In the genomic region with DNA sequence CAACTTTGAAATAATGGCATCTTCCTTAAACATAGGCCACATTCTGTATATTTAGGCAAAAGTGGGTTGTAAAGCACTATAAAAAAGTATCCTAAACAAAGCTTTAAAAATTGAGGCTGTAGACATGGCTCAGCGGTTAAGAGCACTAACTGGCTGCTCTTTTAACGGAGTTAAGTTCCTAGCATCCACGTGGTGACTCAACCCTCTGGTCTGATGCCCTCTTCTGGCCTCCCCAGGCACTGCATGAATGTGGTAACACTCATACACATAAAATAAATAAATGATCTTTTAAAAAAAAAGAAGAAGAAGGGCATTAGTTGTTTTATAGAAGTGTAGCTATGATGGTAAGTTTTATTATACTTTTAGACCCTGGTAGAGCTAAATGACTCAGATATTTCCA, we compare ENCODE assay signal across 8 mouse cellular contexts. TPM values are rescaled to one million over a fixed set of nuclear protein-coding genes. Genes with fewer than 3 reads are reported as not detected.
A peak's percentile ranks its signal among the peaks of the same experiment; 100 is the strongest.
DNase-seq lines count a peak whose midpoint lies in the region; ATAC-seq and TF ChIP-seq lines count a peak whose summit lies in the region.
"Had no signal": no experiment of that assay in that cellular context is flagged by ENCODE, and none has a peak within 500 bp of the region (broad histone marks: within the 10 kb centered on the region; RNA-seq: fewer than 3 reads in every experiment).

No protein-coding gene starts in this region.

- no peak overlapping the region for H3K9ac ChIP-seq in kidney, embryonic 15.5 days
- no peak overlapping the region for H3K9ac ChIP-seq in limb, embryonic 11.5 days (ENCODE audit: low read length)

- H3K27ac ChIP-seq in kidney, adult 2 months (ENCODE audit: insufficient read depth, low read depth, low read length) = no peak overlapping the region
- no peak overlapping the region for H3K27ac ChIP-seq in kidney, embryonic 15.5 days
- H3K27ac ChIP-seq in limb, embryonic 11.5 days (replicated peaks; ENCODE audit: low read depth, low read length) = no peak overlapping the region

- H3K9me3 ChIP-seq in kidney, embryonic 15.5 days (replicated peaks) = no peaks in the 10 kb centered on the region
- no peaks in the 10 kb centered on the region for H3K9me3 ChIP-seq in E14TG2a.4 (ENCODE audit: low read length)
- H3K9me3 ChIP-seq in limb, embryonic 11.5 days (ENCODE audit: control insufficient read depth, low read length) = no peaks in the 10 kb centered on the region

- H3K4me3 ChIP-seq in kidney, adult 2 months (ENCODE audit: insufficient read depth, low read depth, low read length) = no peak overlapping the region
- no peak overlapping the region for H3K4me3 ChIP-seq in kidney, embryonic 15.5 days (replicated peaks)
- 0 out of 2 replicates have a peak overlapping the region, but pooled peaks have one; percentile 24 for H3K4me3 ChIP-seq in E14TG2a.4 (replicated peaks; ENCODE audit: low read length)
- H3K4me3 ChIP-seq in limb, embryonic 11.5 days (ENCODE audit: low read depth, low read length) = no peak overlapping the region
- H3K4me3 ChIP-seq: myocyte had no signal

- no peak for TF ChIP-seq POLR2A in kidney, adult 2 months (IDR thresholded peaks at IDR 0.05; ENCODE audit: low read depth, low read length)

- H3K36me3 ChIP-seq in kidney, adult 2 months (ENCODE audit: control insufficient read depth, insufficient read depth, low read length) = no peaks in the 10 kb centered on the region; the same call in 1 of the 2 replicates
- peaks cover 14% of the 10 kb centered on the region; the same call in 1 of the 2 replicates for H3K36me3 ChIP-seq in kidney, embryonic 15.5 days
- H3K36me3 ChIP-seq in E14TG2a.4 (ENCODE audit: insufficient read depth, low read length) = peaks cover 77% of the 10 kb centered on the region
- H3K36me3 ChIP-seq in limb, embryonic 11.5 days (ENCODE audit: control insufficient read depth, insufficient read depth, low read length) = 0 out of 2 replicates have a peak, but pooled peaks cover 6% of the 10 kb centered on the region

- no peak for ATAC-seq in kidney, embryonic 15.5 days (replicated peaks; ENCODE audit: low FRiP score)
- peak; percentile 84 for ATAC-seq in erythroblast, adult 5-6 weeks (replicated peaks; ENCODE audit: low FRiP score, poor library complexity, severe bottlenecking)
- no peak for ATAC-seq in limb, embryonic 11.5 days (ENCODE audit: insufficient number of reproducible peaks, low FRiP score, low TSS enrichment, low read depth)

- no peak overlapping the region for H3K4me2 ChIP-seq in kidney, embryonic 15.5 days
- H3K4me2 ChIP-seq in limb, embryonic 11.5 days (ENCODE audit: low read depth, severe bottlenecking) = no peak overlapping the region

- peak; percentile 74 for TF ChIP-seq CTCF in kidney, adult 2 months (conservative IDR thresholded peaks at IDR 0.05; ENCODE audit: insufficient read depth, insufficient read length, low read depth, low read length)
- TF ChIP-seq CTCF in E14TG2a.4 (conservative IDR thresholded peaks at IDR 0.05; ENCODE audit: low read length) = peak; percentile 76

- no peaks in the 10 kb centered on the region for H3K27me3 ChIP-seq in kidney, adult 2 months (replicated peaks; ENCODE audit: control insufficient read depth, insufficient read depth, low read length)
- H3K27me3 ChIP-seq in kidney, embryonic 15.5 days = no peaks in the 10 kb centered on the region
- H3K27me3 ChIP-seq in E14TG2a.4 (ENCODE audit: insufficient read depth, low read length) = no peaks in the 10 kb centered on the region
- no peaks in the 10 kb centered on the region for H3K27me3 ChIP-seq in limb, embryonic 11.5 days (ENCODE audit: control insufficient read depth, insufficient read depth, low read length)

- peak; percentile 72 for DNase-seq in kidney, adult 2 months
- DNase-seq in adipocyte (ENCODE audit: low spot score) = peak; percentile 76
- DNase-seq in limb, embryonic 11.5 days (ENCODE audit: low spot score) = peak; percentile 57
- peak; percentile 63 for DNase-seq in right cerebral cortex, postnatal 4 days

- WGBS in kidney, adult 2 months = 12% methylated on average over 3 of the region's 3 CpGs
- WGBS in kidney, embryonic 15.5 days = 34% methylated on average over 3 of the region's 3 CpGs
- 40% methylated on average over 3 of the region's 3 CpGs for WGBS in limb, embryonic 11.5 days

- peaks cover 19% of the 10 kb centered on the region; the same call in 1 of the 2 replicates for H3K4me1 ChIP-seq in kidney, adult 2 months (ENCODE audit: control insufficient read depth, insufficient read depth, low read length)
- peaks cover 6% of the 10 kb centered on the region; the same call in 1 of the 2 replicates for H3K4me1 ChIP-seq in kidney, embryonic 15.5 days
- H3K4me1 ChIP-seq in E14TG2a.4 (replicated peaks; ENCODE audit: low read depth, low read length) = peaks cover 72% of the 10 kb centered on the region
- H3K4me1 ChIP-seq in limb, embryonic 11.5 days (ENCODE audit: control insufficient read depth, insufficient read depth, low read length) = 0 out of 2 replicates have a peak, but pooled peaks cover 2% of the 10 kb centered on the region

RNA-seq across cellular contexts. Expression of a gene that starts 7.6 kb away (rescaled TPM):
- 29.3 and 37.6 TPM in 2 replicates for polyA plus RNA-seq in kidney, adult 2 months (2012; rRNA removed)
- polyA plus RNA-seq in kidney, embryonic 15.5 days (2015; fragmentation: Nextera tagmentation; extraction: Ambion mirVana) = 23.9 and 25.9 TPM in 2 replicates
- total RNA-seq in erythroblast, adult 5-6 weeks (2015; ENCODE audit: low replicate concordance) = 13.2 and 23.6 TPM in 2 replicates
- 11.6 and 20.8 TPM in 2 replicates for total RNA-seq in erythroblast, adult 5-6 weeks (2017; ENCODE audit: low replicate concordance)
- 32.7 and 33.0 TPM in 2 replicates for polyA plus RNA-seq in limb, embryonic 11.5 days (2014; fragmentation: Nextera tagmentation; extraction: Ambion mirVana)
